Mouse (Mus musculus) layer of hippocampus, adult 18-20 months (tissue): ENCODE measurements at regions not wholly inside any gene's neighbourhood (a gene's known extent, or its start where the extent isn't known, plus 50 kb on each side); places are given as distances from the start of the nearest gene placed in this dataset.

Experiments used
- DNase-seq, 2 experiments: peaks; one replicate each; pipeline ENCODE4 v3.0.0; 2022; ENCODE audit warnings: low spot score in 2 of 2

DNA sequence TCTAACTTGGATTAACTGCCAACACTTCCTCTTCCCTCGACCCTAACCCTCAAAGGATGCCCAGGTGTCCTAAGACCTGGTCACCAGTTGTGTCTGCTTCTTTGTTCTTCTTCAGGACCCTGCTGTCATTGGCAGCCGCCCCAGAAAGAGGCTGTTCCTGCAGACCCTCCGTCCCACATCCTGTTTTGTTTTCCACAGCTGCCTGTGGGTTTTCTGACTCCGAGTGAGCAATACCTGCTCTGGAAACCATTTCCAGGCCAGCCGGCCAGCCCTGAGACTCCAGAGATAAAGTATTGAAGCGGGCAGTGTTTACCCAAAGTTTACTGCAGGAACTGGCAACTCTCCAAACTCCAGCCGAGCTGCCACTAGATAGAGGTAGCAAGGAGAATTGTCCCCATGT, 337.2 kb upstream of the Noct start:
- no peak for DNase-seq

DNA sequence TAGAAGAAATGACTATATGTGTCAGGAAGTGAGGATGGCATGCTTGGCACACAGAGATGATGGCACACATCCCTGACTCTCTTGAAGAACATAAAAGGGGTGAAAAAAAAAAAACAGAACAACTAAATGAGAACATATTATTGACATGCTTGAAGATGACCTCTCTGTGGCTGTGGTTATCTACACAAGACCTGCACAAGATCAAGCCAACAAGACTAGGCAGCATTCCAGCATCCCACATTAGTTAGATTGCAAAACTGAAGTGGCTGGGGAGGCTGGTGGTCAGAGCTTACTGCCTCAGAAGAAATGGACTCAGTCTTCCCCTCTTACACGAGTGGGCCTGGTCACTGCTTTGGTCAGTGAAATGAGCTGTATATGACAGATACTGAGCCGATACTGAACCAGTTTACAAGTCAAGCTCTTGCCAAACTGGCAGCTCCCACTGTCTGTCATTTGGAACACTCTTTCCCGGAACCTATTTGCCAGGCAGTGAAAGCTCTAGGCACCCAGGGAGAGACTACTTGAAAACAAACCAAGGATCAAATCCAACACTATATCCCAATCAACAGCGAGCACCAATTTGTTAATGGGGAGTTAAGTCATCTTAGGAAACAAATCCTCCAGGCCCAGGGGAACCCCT, 335.6 kb upstream of the Noct start:
- no peak for DNase-seq

DNA sequence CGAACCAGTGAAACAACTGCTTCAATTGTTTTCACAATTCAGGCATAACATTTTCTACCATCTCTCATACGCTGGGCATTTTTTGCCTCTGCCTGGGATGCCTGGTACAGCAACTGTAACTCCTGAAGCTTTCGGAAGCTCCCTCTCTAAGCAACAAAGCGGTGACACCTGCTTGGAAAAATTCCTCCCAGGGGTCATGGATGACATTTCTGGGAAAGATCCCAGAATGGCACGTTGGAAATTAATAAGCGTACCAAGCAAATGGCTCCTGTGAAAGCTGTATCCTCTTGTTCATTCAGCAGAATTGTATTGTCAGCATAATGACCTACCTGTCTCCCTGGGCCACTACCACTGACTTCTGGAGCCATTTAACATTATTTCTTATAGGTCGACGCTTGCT, 333.7 kb upstream of the Noct start:
- no peak for DNase-seq

DNA sequence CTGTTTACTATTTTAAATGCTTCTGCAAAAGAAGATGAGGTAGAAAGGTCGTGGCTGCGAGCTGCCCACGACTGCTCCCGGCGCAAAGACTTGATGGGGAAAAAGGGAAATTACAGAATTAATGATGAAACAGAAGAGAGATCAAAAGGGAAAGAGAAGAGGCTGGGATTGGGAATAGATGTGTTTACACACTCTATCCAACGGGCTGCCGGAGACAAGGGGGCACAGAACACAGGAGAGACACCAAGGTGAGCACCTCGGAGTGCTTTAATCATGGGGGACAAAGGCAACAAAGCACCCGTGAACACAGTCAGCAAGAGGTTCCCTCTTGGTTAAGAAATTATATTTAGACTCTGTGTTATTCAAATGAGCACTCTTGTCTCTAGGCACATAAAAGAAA, 326.1 kb upstream of the Noct start:
- DNase-seq = no peak

DNA sequence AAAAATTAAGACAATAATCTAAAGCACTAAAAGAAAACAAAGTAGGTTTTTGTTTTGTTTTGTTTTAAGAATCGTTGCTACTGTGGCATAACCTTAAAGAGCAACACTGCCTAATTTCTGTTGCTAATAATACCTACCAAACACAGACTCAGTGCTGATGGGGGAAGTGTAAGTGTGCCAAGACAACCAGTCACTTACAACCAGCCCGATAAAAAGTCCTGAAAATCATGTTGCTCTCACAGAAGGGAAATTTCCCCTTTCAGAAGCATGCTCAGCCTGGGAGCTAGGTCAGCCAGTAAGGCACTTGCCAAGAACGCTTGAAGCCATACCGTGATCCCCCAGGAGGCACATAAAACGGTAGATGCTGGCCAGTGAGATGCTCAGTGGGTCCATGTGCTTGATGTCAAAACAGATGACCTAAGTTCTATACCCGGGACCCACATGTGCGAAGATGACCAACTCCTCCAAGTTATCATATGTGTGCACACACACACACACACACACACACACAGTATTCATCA, 324.4 kb upstream of the Noct start:
- no peak for DNase-seq

DNA sequence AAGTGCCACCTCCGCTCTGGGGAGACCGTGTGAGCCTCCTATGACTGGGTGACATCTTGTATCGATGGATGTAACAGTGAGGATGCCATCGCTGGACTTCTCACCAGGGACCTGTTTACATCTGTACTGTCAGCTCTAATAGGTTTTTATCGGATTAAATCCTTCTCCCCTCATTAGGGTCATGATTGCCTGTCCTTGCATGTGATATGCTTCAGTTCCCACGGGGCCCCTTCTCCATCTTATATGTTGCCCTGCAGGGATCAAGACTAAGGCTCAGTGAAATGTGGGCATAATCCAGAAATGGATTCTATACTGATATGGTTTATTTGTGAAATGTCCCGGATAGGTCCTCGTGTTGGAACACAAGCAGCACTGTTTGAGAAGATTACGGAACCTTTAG, 323.7 kb upstream of the Noct start:
- no peak for DNase-seq

DNA sequence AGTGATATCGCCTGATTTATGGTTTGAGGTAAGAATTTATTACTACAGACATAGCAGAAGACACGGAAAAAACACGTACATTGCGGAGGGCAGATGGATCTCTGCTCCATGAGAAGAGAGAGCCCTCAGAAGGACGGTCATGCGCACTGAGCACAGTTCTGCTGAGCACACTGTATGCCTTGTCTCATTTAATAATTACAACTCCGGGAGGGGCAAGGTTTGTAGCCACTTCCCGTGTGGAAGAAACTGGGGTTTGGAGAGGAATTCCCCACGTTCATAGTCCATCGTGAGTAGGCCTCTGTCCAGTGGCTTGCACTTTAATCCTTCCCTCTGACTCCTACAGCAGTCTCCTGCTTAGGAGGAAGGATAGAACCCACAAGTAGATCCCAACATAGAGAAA, 322.9 kb upstream of the Noct start:
- DNase-seq = no peak

DNA sequence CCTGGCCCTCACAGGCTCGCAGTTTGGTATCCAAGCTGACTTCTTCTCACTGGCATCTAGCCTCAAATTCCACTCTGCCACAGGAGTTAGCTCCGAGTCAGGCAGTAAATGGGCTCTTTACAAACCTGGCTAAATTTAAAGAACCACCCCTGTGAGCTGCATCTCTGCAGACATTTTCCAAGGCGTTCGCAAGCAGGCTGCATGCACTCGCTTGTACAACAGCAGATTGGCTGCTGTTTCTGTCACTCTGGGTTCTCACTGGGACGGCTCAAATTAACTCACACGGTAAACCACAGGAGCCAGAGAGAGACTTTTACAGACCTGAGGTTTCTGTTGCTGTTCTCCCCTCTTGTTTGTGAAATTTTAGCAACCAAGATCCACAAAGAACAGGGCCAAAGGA, 321.3 kb upstream of the Noct start:
- peak; percentile 47 to 74 for DNase-seq

DNA sequence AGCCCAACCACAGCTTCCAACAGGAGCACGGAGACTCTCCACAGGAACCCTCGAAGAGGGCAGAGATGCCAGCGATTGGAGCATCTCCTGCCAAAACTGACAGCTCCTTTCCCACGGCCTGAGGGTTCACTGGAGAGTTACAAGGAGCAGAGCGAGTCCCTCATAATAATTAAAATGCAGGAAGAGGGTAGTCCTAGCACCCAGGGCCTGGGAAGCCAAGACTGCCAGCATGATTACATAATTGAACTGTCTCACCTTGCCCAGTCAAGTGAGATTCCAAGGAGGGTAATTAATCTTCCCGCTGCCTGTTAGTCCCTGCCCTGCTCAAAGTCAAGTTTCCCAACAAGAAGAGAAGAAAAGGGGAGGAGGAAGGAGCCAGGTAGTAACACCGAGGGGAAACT, 319.5 kb upstream of the Noct start:
- DNase-seq = no peak

DNA sequence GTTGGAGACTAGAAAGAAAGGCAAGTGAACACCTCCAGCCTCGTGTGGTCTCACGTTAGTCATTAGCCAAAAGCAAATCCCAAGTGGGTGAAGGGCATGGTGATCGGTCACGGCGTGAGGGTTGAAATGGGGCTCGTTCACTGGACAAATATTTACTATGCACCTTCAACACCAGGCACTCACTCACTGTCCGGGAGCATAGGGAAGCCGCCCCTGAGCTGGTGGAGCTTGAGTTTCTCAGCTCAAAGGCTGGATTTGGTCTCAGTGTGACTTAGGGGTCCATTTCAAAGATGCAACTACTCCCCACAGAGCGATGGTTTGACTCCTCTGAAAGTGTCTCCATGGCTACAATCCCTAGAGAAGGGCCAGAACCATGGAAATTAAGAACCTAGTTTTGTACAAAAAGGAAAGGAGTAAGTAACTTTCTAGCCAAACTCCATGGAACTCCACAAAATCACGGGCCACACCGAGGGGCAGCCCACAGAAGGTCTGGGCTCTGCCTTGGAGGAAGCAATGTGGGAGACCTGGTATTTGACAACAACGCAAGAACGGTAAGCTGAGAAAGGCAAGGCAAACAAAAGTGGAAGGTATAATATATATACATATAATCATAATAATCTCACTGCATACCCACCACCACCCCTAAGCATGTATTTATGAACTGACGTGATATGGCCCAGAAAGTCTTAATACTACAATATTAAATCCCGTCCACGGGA, 318.8 kb upstream of the Noct start:
- DNase-seq = peak in 1 of 2 experiments; percentile 10

DNA sequence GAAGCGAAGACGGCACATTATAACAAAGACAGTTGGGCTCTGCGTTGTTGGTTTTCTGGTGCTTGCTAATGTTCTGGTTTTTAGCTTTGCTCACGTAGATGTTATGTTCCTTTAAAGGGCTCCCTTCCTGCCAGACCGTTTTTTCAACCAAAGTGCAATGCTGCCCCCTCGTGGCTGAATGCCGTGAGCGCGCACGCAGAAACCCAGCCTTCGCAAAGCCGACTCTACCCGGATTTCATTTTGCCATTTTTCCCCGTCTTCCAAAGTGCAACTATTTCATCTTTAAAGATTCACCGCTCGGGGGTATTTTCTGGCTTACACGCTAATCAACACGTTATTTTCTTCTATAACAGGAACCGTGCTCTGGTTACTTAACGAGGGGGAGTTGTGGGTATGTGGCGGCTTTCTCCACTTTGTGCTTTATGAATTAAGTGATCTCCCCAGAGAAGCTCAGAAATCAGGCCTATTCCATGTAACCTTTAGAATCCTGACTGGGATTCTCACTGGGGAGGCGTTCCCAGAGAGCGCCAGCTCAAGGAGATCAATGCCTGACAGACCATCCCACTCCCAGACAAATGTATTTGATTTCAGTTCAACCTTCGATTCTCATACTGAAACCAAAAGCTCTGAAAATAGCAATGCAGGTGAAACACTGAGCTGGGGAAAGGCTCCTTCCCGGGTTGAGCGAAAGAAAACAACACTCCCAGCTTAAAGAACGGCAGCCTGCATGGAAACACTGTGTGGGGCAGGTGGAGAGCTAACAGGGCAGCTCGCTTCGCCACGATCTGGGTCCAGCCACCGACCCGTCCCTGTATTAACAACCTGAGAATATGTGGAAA, 318.0 kb upstream of the Noct start:
- DNase-seq = peak; percentile 91 to 97

DNA sequence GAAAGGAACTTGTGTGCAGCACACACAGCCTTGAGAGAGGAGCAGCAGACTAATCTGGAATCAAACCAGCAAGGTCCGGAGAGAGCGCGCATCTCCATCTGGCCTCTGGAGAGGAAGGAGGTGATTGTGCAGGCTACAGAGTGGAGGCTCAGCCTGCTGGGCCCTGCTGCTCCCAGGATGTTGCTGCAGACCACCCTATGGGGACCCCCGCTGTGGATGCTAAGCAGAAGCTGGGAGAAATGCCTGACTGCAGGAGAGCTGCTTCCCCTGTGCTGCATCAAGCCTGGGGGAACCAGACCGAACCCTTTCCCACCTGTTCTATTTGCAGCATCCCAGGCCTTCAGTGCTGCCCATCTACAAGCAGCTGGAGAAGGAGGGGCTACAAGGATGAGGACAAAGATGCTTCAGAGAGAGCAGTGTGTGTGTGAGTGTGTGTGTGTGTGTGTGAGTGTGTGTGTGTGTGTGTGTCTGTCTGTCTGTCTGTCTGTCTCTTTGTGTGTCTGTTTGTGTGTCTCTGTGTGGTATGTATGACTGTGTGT, 311.2 kb upstream of the Noct start:
- no peak for DNase-seq

DNA sequence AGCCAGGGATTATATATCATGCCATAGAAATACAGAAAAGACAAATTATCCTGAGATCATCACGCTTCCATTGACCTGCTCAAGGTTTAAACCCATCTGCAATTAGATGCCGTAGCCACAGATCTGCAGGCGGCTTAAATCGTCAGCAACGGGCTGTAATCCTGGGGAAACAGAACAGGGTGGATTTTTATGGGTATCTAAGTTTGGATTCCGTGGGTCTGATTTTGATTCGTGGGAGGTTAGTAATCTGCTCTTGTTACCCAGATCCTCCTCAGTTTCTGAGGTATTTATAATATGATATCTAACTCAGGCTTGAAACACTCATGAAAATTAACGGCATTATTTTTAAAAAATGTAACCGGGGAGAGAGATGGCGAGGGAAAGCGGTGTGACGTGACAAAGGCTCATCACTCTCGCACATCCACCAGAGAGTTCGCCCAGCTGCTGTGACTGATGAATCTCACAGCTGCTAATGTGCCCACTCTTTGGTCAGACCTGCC, 309.3 kb upstream of the Noct start:
- DNase-seq = no peak

DNA sequence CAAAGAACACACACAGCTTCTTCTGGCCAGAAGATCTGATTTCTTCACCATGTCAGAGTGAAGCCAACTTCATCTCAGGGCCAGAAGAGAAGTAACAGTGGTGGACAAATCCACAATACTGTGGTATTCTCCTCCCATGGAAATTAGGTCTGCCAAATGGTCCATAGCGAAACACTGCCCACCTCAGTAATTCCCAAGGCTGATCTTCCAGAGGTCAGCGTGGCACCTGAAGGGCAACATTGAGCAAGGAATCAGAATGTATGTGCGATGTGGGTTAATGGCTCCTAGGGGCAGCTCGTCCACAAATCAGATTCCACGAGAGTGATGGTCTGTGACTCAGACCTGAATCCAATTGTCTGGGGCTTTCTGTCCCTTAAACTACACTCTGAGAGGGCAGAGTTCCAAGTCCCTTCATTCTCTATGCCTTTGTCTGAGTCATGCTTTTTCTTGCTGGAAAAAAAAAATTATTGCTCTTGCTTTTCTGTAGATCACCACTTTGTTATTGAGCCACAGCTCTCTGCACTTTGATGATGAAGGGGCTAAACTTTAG, 307.9 kb upstream of the Noct start:
- DNase-seq = no peak

DNA sequence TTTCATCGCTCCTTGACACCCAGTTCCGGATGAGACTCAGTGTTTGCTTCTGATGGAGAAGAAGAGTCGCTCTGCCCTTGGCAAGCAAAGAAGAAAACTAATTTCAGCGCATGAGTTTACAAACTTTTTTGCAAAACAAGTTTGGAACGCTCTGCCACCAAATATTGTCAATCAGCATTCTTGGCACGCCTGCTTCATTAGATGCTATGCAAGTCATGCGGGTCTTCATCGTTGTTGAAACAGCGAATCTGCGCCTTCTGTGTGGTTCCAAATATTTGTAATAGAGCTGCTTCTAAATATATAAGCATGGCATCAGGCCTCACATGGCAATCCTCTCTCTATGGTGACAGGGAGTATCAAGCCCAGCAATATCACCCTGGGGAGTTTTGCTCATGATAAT, 301.9 kb upstream of the Noct start:
- DNase-seq = no peak

DNA sequence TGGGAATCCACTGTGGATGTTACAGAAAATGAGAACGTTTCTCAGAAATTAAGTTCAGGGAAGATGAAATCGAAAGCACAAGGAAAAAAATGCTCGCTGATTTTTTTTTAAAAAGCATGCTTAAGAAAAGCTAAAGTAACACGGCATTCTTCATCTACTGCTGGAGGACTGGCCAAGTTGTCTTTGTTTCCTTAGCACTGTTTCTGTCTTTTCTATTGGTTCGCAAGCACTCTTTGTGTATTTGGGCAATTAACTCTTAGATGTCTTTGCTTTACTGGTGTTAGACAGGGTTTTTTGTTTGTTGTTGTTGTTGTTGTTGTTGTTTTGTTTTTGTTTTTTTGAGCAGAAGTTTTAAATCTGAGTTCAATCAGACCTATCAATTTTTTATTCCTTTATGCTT, 301.4 kb upstream of the Noct start:
- no peak for DNase-seq

DNA sequence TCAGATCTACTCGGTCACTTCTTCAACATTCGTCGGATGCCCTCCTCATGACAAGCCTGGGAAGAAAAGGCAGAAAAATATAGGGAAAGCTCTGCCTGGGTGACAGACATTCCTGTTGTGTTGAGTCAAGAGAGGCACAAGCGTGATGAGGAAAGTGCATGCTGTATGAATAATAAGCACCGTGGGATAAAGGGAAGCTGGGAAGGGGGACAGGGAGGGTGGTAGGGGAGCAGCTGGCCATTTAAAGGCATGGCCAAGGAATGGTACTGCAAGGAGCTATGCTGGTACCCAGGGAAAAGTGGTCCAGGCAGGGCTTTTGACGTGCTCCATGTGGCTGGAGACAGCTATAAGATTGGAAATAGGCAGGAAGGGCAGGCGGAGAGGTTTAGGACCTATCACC, 300.9 kb upstream of the Noct start:
- DNase-seq = no peak

DNA sequence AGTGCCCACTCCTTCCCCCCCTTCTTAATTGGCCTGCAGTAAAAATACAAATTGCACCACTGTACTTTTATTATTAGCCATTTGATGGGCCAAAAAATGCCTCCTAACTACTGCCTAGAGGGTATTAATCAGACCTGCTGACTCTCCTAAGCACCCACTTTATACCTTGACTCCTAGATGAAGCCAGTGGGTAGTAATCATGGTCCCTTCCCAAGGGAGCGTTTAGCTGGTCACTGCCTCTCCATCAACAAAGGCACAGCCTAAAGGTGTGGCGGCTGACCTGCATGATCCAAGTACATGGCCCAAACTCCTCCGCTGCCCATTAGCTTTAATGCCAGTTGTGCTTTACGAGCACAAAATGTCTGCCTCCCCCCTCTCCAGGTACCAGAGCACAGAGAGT, 296.9 kb upstream of the Noct start:
- no peak for DNase-seq

DNA sequence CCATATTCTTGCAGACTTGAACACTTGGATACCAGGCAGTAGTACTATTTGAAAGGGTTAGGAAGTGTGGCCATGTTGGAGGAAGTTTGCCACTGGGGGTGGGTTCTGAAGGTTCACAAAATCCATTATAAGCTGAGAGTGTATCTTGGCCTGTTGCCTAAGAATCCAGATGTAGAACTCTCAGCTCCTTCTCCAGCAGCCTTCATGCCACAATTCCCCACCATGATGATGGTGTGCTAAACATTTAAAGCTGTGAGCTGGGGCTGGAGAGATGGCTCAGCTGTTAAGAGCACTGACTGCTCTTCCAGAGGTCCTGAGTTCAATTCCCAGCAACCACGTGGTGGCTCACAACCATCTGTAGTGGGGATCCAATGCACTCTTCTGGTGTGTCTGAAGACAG, 295.2 kb upstream of the Noct start:
- no peak for DNase-seq

DNA sequence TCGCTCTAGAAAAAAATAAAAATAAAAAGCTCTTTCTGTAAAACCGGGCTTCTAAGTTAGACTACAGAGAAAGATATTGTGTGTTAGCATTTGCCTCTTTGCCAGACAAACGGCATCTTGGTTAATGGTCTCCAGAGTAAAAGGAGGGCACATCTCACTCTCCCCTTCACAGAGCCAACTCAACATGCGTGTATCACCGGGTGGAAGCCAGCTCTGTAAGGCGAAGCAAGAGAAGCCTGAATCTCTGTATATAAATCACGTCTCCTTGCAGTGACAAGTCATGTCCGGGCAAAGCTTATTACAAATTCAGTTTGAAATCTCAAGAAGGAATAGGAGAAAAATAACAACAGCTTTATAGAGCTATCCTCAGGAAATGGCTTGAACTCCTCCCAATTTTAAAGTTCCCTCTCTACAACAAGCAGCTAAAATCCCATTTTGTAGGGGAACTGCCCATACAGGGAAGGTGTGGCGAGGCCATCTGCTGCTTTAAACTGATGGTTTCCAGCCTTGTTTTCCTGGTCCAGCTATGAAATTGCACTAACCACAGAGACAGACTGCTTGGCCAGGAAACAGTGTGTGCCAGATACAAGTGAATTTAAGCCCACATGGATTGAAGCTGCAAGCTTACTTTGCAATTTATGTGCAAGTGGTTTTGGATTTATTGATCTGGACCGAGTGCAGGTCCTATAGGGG, 291.7 kb upstream of the Noct start:
- DNase-seq = peak in 1 of 2 experiments; percentile 31

DNA sequence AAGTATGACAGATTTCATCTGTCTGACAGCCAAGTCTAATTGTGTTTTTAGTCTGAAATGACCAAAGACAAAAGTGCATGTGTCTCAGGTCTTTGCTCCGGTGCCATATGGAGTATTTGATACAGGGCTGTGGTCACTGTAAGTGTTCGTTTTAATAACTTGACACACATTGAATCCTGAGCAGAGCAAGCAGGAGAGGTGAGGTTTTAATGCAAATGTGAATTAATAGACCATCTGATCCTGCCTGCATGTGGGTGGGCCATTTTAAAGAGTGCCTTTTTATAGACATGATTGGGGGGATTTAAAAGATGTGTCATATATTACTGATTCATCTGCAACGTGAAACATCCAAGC, 291.2 kb upstream of the Noct start:
- DNase-seq = no peak
